Mouse (Mus musculus) lung, adult 2 months (tissue): ENCODE data around the gene Fastk.

Experiments used
- CTCF ChIP-seq: fragments of 200-500 bp; IDR thresholded peaks from 2 replicates; pipeline ENCODE4 v1.5.1; 2011; ENCODE audit warnings: mild to moderate bottlenecking, low read length, control low read depth; ENCODE audit not compliant: insufficient read depth
- POLR2A ChIP-seq: fragments of 200-500 bp; IDR thresholded peaks from 2 replicates; pipeline ENCODE4 v1.6.1; 2011; ENCODE audit warnings: low read depth, mild to moderate bottlenecking, control low read depth, low read length, borderline replicate concordance; ENCODE audit errors: extremely low read depth

GRCm38 (mm10) chr5:24484963-24485362 lies 39.9 kb upstream of the Fastk start:
- TF ChIP-seq CTCF, result no peak
- TF ChIP-seq POLR2A, result no peak
